Mouse (Mus musculus): ENCODE results near the gene Wdr86.
"Not testable (repeated sequence)": the region's sequence is repeated elsewhere in the genome, so short reads cannot be mapped to it uniquely, and the experiment has no call there.

The Wdr86 gene

GRCm38 (mm10) chr5:24733771-24734426, 3.4 kb upstream of the Wdr86 start:
- CTCF ChIA-PET: no interaction called here

DNA sequence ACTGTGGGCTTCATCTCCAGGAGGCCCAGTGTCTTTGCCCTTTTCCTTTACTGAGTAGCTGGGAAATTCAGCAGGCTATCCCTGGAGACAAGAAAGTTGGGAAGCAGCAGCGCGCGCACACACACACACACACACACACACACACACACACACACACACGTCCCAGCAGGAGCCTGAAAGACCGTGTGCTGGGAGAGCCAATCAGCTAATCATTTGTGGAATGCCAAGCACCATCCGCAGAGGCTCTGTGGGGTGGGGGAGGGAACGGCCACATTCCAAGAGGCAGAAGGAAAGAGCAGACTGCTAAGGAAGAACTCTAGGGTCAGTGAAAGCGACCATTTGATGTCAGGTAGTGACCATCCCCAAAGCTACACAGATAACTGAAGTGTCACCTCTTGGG, 2.6 kb upstream of the Wdr86 start:
- CTCF ChIA-PET: no interaction called here

DNA sequence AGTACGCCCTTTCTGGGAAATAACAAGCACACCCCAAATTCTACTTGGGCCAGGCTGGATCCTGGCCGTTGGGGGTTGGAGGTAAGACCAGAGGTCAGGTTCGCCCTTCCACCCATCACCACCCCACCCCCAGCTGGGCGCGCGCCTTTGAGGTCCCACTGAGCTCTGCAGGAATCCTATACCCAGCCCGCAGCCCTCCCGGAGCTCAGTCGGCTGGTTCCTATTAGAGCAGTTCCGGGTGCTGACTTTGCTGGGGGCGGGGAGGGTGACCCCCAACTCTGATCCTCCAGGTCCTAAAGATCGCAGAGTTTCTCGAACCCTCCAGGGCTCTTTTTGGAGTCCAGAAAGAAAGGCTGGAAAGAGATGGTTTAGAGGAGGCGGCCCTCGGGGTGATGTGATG, 459 bp upstream of the Wdr86 start:
- CTCF ChIA-PET: interaction anchor here (0.7 kb wide), 1 partner anchor 121 kb away, joined by 5 read pairs; no protein-coding TSS in a partner anchor

- CTCF ChIA-PET: interaction anchor here (0.5 kb wide), 1 partner anchor 45 kb away, joined by 6 read pairs; no protein-coding TSS in a partner anchor
These were observed 585 bp downstream of the Wdr86 start for GRCm38 (mm10) chr5:24729797-24730487.

- CTCF ChIA-PET: no interaction called here
These were observed 3.4 kb downstream of the Wdr86 start for GRCm38 (mm10) chr5:24726901-24727836.

DNA sequence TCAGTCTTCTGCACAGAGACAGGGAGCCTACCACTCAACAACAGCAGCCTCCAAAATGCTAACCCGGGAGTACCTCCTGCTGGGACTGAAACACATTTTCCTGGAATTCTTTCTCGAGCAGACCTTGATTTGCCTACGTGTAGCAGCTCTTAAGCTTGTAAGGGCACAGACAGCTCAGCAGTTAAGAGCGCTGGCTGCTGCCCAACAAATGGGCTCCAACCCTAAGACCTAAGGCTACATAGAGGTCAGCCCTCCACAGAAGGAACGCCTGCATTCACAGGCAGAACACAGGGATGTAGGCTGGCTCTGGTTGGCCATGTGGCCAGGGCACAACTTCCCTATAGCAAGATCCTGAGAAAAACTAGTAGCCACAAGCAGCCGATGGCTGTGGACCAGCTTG, 4.6 kb downstream of the Wdr86 start:
- CTCF ChIA-PET: no interaction called here

DNA sequence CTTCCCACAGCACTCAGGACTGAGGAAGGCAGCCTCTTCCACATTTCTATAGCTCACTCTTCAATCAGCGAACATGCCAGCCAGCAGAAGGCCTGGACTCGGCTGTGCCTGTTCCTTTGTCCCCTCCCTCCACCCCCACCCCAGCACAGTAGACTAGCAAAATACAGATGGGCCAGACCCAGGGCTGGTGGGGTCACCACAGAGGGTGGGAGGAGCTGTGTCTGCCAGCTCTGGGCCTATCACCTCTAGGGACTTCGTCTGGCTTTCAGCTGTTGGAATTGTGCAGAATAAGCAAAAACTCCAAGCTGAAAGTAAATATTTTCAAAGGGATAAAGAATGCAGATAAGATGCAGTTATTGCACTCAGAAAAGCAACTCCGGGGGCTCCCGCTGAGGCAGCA, 5.7 kb downstream of the Wdr86 start:
- CTCF ChIA-PET: no interaction called here

DNA sequence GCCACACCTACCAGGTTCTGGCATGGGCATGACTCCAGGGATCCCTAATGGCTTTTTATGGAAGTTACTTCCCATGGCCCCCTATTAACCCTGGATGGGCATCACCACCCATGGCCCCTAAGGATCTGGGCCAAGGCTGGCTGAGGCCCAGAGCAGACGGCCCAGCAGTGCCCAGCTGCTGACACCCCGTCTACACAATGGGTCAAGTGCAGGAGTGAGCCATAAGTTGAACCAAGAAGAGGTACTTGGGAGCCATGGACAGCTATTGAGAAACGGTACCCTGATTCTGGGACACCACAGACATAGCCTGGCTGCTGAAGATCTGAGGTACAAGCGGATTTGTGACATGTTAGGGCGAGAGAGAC, 6.3 kb downstream of the Wdr86 start:
- CTCF ChIA-PET: no interaction called here

DNA sequence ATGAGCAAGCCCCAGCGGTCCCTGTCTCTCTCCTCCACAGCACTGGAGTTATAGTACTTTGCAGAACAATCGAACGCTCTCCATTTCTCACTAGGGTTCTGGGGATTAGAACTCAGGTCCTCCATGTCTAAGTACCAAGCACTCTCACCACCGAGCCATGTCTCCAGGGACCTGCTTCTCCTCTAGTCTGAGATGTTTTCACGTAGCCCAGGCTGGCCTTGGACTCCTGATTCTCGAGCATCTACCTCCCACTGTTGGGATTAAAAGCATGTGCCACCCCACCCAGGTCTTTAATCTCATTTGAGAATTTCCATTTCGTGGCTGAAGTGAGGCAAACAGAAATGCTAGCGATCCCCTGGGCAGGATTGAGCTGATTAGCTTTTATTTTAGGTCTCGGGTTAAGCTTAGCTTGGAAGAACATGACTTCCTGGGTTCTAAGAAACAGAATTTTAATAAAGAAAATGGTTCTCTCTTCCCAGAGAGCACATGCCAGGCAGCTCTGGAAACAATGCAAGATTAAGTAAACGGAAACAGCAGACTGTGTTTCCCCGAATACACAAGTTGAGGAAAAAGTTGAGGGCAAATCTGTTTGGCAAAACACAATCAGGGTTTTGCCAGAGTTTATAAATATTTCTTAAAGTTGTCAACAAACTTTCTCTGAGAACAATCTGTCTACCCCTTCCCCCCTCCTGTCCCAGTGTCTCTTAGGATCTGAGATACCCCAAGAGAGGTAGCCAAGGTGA, 6.8 kb downstream of the Wdr86 start:
- CTCF ChIA-PET: no interaction called here

DNA sequence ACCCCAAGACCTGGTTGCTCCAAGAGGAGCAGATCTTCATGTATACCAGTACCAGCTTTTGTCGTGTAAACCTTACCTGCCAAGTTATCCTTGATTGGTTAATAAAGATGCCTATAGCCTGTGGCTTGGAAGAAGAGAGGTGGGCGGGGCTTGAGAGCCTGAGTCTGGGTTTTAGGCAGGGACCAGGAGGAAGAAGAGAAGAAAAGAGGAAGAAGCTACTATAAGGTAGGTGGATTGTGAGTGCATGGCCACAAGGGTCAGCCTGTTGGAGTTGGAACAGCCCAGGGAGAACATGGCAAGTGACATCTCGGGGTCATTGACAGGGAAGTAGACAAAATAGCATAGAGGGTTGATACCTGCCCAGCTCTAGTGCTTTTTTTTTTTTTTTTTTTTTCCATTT, 10.7 kb downstream of the Wdr86 start:
- CTCF ChIA-PET: no interaction called here

DNA sequence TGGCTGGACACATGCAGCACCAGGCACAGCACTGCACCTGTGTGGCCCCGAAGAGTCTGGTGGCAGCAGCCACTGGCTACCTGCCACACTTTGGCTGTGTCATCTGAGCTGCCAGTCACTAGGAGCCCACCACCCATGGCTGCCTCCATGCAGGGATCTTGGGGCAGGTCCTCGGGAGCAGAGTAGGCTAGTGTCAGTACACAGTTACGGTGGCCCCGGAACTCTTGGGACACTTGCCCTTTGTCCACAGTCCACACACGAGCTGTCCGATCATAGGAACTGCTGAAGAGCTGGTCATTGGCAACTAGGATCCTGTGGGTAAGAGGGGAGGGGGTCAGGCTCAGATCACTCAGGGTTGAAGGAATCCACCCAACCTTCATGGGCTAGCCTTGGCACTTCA, 12.5 kb downstream of the Wdr86 start:
- CTCF ChIA-PET: no interaction called here

DNA sequence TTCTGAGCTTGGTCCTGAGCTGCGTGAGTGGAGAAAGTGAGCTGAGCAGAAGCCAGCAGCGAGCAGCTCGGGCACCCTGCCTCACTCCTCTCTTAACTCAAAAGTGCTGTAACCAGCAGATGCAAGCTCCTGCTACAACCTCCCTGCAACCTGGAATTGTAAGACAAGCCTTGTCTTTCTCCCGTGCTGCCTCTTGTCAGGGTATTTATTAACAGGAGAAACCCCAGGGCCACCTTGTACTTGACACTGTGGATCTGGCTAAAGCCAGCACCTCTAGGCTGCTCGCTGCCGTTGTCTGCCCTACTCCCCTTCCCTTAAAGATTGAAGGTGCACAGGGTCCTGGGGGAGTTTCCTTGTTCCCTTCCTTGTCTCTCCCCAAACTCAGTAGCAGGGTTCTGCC, 16.5 kb downstream of the Wdr86 start:
- CTCF ChIA-PET: no interaction called here

GRCm38 (mm10) chr5:24713199-24713598, 17.3 kb downstream of the Wdr86 start:
- CTCF ChIA-PET: no interaction called here

DNA sequence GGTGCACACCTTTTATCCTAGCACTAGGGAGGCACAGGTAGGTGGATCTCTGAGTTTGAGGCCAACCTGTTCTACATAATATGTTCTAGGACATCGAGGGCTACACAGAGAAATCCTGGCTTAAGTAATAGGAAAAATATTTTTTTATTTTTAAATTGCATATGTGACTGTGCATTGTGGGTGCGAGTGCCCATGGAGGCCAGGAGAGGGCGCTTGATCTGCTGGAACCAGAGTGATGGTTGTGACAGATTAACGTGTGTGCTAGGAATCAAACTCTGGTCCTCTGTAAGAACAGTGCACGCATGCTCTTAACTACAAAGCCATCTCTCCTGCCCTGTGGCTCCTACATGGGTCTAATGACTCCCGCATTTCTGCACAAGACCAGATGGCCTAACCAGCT, 18.9 kb downstream of the Wdr86 start:
- CTCF ChIA-PET: no interaction called here

- CTCF ChIA-PET: interaction anchor here (0.6 kb wide), 1 partner anchor 40 kb away, joined by 5 read pairs; no protein-coding TSS in a partner anchor
These were observed 20.6 kb downstream of the Wdr86 start for GRCm38 (mm10) chr5:24709962-24710361.

DNA sequence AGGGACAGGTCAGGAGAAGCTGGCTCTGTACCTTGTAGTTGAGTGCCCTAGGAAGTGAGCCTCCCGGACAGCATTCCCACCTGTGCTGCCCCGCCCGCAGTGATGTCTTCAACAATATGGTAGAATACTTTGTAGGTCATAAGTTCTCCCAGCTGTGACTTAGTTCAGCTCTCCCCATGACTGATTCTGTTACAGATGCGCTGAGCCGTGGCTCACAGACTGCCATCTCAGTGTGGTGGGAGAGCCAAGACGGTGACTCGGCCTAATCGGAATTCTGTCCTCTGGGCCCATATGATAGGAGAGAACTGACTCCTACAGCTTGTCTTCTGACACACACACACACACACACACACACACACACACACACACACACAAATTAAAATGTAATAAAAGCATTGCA, 25.9 kb downstream of the Wdr86 start:
- CTCF ChIA-PET: no interaction called here

DNA sequence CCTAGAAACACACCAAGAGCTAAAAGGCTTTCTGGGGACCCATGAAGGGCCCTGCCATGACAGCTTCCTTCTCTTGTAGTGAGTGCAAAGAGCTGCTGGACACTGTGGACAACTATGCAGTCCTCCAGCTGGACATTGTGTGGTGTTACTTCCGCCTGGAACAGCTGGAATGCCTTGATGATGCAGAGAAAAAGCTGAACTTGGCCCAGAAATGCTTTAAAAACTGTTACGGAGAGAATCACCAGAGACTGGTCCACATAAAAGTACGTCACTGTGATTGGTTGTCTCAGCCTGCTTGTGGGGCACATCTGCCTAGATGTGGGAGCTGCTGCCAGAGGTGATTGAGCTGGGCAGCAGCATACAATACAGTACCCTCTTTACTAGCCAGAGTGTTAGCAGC, 29.3 kb downstream of the Wdr86 start:
- CTCF ChIA-PET: no interaction called here

DNA sequence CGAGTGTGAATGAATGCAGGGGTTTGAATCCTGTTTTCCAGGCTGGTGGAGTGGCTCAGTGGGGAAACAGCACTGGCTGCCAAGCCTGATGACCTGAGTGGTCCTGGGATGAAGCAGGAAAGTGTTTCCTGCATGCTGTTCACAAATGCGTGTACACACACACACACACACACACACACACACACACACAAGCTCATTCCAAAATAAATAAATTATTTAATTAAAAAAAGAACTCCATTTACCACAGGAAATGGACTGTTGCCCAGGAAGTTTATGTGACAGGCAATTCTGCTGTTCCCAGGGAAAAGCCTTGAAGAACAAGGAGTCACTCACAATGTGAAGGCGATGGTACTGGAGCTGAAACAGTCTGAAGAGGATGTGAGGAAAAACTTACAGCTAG, 33.8 kb downstream of the Wdr86 start:
- CTCF ChIA-PET: no interaction called here

DNA sequence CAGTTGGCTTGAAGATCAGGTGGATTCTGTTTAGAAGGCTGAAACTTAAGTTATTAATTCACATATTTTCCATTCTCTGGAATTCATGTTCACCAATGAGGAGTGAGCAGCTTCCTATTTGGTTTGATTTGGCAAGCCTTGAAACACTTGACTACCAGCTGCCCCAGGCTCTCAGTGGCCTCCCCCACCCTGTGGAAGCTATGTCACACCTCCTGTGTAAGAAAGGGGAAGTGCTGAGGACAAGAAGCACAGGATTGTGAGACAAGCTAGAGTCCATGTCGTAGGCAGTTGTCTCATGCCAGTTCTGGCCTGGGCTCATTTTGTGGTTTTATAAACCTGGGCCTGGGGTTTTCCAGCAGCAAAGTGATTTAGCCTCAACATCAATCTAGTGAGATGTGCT, 42.8 kb downstream of the Wdr86 start:
- CTCF ChIA-PET: interaction anchor here (0.6 kb wide), 1 partner anchor 85 kb away, joined by 3 read pairs; no protein-coding TSS in a partner anchor

DNA sequence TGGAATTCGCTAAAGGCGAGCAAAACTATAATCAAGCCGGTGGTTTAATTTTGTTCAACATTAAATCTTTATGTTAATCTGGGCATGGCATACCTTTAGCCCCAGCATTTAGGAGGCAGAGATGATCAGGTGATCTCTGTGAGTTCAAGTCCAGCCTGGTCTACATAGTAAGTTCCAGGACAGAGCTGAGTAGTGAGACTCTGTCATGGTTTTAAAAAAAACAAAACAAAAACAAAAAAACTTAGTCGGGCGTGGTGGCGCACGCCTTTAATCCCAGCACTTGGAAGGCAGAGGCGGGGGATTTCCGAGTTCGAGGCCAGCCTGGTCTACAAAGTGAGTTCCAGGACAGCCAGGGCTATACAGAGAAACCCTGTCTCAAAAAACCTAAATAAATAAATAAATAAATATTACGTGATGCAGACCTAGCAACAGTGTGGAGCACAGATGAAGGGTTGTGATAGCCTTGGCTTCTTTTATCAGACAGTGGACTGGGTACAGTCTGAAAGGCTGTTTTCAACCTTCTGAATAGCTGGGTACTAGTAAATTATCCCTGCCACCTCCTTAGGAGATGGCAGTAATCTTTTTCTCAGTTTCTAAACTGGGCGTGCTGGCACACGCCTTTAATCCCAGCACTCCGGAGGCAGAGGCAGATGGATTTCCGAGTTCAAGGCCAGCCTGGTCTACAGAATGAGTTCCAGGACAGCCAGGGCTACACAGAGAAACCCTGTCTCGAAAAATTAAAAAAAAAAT, 43.7 kb downstream of the Wdr86 start:
- CTCF ChIA-PET: not testable (repeated sequence)

- CTCF ChIA-PET: no interaction called here
These were observed 44.4 kb downstream of the Wdr86 start for GRCm38 (mm10) chr5:24686176-24686575.
